Mouse (Mus musculus): ENCODE results near the gene Trak1.
"Not testable (repeated sequence)": the region's sequence is repeated elsewhere in the genome, so short reads cannot be mapped to it uniquely, and the experiment has no call there.

Trak1 gene

DNA sequence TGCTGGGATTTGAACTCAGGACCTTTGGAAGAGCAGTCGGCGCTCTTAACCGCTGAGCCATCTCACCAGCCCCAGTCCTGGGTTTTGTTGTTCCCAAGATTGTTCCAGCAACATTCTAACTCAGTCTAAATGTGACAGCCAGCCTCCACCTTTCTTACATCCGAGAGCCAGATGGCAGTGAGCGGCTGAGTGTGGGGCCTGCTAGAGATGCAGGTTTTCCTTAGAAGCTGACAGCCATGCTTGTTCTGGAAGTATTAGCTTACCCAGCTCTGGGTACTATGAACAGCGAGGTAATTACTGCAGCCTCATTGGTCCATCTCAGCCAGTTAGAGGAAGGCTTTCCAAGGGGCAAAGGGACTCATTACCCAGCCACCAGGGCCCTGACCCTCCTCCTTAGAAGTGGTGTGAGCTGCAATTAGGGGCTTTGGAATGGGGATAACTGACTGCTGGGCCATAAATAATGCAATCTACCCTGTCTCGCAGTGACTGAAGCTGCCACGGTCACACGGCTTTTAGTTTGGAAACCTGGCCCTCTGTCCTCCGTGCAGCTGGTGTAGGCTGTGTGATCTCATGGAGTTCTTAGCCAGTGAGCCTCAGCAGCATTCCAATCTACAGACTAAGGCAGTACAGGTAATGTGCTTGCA, 22.1 kb downstream of the Trak1 start:
- DNase-seq (ENCODE audit: low read depth, low spot score) = no peak

GRCm38 (mm10) chr9:121320433-121320832, 23.1 kb downstream of the Trak1 start:
- DNase-seq (ENCODE audit: low read depth, low spot score) = no peak

- DNase-seq (ENCODE audit: low read depth, low spot score) = no peak
Measured at GRCm38 (mm10) chr9:121321118-121321517, 23.8 kb downstream of the Trak1 start.

GRCm38 (mm10) chr9:121322034-121322433, 24.7 kb downstream of the Trak1 start:
- no peak for DNase-seq (ENCODE audit: low read depth, low spot score)

GRCm38 (mm10) chr9:121328342-121328741, 31.0 kb downstream of the Trak1 start:
- DNase-seq (ENCODE audit: low read depth, low spot score) = not testable (repeated sequence)

DNA sequence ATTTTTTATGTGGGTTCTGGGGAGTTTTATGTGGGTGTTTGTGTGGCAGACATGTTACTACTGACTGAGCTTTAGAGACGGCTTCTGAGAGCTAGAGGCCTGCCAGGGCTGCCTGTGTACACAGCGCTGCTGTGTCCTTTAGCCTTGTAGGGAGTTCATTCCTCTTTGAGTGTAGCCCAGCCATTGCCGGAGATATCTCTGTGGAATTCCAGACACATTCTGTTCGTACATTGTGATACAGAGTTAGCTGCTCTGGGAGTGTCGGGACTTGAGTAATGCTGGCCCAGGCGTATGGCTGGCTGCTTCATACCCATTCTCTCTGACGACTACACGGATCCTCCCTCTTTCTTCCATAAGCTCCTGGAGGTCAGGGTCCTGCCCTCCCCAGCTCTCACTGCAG, 31.9 kb downstream of the Trak1 start:
- DNase-seq (ENCODE audit: low read depth, low spot score) = no peak

- DNase-seq (ENCODE audit: low read depth, low spot score) = no peak
Measured at GRCm38 (mm10) chr9:121330065-121330464, 32.8 kb downstream of the Trak1 start.

DNA sequence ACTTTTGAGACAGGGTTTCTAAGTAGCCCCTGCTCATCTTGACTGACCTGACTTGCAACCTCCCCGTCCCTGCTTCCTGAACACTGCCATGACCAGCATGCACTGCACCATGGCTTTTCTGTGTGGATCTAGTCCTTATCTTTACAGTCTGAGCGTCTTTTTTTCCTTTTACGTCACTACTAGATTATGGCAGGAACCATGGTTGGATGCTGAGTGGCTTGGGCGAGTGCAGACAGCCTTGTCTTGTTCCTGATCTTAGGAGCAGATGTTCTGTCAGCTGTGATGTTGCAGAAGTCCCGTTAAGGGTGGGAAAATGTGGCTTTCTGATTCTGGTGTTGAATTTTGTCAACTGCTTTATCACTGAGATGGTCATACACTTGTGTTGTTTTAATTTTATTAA, 34.1 kb downstream of the Trak1 start:
- no peak for DNase-seq (ENCODE audit: low read depth, low spot score)

DNA sequence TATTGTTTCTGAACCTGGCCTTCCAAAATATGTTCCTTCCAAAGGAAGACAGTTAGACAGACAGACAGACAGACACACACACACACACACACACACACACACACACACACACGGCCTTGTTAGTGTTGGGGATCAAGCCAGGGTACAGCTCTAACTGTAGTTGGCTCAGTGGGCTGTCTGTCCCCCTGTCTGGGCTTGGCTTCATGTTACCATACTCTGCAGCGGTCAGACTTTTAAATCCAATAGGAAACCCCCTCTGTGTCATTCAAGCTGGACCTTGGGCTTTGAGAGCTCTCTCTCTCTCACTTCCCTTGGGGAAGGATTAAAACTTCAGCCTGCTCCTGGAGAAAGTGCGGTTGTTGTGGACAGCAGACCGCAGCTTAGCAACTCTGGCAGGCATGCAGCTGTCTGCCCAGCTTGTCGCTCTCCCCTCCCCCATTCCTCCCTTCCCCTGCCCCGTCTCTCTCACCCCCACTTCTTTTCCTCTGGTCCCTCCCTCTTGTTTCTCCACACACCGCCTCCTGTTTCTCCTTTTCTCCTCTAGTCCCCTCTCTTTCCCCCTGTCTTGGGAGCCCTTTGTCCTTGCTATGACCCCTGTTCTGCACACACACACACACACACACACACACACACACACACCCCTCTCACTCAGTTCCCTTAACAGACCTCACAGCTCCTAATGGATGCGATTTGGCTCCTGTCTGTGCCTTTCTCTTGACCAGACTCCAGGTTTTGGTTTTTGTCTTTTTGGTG, 34.8 kb downstream of the Trak1 start:
- no peak for DNase-seq (ENCODE audit: low read depth, low spot score)

GRCm38 (mm10) chr9:121333559-121333958, 36.3 kb downstream of the Trak1 start:
- DNase-seq (ENCODE audit: low read depth, low spot score) = no peak

DNA sequence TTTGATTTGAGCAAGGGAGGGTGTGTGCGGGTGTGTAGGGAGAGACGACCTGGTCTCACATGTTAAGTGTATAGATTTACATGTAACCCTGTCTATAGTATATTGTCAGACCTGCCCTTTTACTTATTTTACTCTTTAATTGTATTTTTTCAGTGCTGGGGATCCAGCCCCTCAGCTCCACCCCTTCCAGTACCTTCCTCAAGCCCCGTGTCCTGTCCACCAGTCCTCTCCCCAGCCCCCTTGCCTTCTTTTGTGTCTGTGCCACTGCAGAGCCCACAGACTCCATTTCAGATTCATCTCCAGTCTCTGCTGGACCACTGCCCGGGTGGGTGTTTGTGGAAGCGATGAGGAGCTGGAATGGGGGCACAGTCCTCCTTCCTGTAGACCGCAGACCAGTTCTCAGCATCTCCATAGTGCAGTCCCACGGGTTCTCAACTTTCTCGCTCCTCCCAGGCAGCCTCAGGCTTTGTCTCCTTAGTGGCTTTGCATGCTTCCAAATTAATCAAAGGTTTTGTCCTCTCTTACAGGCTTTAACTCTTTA, 37.1 kb downstream of the Trak1 start:
- no peak for DNase-seq (ENCODE audit: low read depth, low spot score)

- no peak for DNase-seq (ENCODE audit: low read depth, low spot score)
Measured at GRCm38 (mm10) chr9:121335568-121335967, 38.3 kb downstream of the Trak1 start.

DNA sequence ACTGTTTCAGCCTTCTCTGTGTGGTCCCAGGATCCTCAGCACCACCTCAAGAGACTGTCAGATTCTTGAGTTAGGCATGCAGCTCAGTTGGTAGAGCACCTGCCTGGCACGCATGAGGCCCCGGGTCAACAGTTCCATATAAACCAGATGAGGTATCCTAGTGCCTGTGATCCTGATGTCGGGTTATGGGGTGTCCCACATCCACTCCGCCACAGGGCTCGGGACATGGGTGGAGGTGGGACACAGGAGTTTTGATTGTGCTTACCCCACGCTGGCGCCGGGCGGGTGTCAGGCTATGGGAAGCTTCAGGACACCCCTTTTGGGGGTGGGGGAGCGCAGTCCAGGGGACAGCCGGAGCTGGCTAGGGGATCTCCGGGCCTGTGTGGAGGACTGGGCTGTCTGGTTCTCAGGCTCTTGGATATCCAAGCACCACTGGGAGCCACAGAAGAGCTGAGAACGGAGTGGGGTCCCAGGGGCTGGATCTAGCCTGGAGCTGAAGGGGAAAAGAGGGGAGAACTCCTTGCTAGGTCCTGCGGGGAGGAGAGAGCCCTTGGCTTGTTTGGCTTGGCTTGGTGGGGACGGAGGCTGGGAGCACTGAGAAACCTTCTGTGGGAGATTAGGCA, 39.1 kb downstream of the Trak1 start:
- DNase-seq (ENCODE audit: low read depth, low spot score) = no peak

GRCm38 (mm10) chr9:121337216-121337937, 40.1 kb downstream of the Trak1 start:
- DNase-seq (ENCODE audit: low read depth, low spot score) = no peak

GRCm38 (mm10) chr9:121337938-121338289, 40.6 kb downstream of the Trak1 start:
- no peak for DNase-seq (ENCODE audit: low read depth, low spot score)

DNA sequence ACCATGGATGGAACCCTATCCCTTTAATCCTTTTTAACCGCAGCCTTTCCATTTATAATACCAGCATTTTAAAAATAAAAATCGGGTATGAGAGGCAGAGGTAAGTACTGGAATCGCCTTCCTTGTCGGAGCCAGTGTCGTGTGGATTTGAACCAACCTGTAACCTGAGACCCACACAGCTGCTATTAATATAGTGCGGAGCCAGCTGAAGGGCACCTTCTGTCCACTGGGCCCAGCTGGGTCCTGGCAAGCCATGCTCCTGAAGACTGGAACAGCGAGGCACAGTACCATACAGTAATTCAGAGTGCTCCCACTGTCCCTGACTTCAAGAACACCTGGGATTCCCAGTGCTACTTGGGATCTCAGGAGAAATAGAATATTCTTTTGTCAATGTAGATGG, 44.5 kb downstream of the Trak1 start:
- no peak for DNase-seq (ENCODE audit: low read depth, low spot score)

GRCm38 (mm10) chr9:121342510-121343110, 45.3 kb downstream of the Trak1 start:
- no peak for DNase-seq (ENCODE audit: low read depth, low spot score)

DNA sequence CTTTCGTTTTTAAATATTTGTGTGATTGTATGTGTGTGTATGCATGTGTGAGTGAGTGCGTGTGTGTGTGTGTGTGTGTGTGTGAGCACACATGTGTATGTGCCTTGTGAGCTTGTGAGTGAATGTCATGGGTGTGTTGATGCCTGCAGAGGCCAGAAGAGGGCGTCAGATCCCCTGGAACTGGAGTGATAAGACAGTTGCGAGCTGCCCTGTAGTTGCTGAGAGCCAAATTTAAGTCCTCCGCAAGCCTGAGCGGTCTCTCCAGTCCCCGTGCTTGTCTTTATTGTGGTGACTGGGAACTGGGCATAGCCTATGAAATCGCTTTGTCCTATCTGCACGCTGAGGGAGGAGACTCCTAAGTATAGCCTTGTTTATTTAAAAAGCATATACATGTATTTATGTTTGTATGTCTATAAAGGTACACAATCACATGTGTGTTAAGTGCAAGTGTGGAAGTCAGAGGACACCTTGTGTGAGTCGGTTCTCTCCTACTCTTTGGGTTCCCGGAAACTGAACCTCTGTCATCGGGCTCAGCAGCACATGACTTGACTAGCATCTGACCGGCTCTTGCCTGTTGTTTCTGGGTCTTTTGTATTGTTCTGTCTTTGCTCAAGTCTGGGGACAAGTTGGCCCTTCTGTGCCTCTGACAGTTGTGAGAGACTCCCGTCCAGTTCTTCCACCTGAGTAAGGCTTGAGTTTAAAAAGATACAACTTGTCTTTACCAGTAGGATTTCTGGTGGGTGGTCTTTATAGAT, 46.0 kb downstream of the Trak1 start:
- no peak for DNase-seq (ENCODE audit: low read depth, low spot score)

DNA sequence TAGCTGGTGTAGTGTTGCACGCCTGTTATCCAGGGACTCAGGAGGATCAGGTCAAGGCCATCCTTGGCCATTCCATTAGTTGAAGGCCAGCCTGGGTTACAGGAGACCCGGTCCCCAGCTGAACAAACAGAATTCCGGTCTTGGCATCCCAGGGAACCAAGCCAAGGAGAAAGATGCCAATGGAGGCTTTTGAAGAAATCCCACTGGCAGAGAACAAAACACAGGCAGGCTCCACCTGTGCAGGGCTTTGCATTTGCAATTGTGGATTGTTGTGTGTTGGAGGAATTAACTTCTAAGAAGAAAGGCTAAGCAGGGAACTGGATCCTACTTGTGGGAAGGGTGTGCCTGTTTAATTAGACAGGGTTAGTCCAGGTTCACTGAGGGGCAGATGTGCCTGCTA, 47.0 kb downstream of the Trak1 start:
- no peak for DNase-seq (ENCODE audit: low read depth, low spot score)

DNA sequence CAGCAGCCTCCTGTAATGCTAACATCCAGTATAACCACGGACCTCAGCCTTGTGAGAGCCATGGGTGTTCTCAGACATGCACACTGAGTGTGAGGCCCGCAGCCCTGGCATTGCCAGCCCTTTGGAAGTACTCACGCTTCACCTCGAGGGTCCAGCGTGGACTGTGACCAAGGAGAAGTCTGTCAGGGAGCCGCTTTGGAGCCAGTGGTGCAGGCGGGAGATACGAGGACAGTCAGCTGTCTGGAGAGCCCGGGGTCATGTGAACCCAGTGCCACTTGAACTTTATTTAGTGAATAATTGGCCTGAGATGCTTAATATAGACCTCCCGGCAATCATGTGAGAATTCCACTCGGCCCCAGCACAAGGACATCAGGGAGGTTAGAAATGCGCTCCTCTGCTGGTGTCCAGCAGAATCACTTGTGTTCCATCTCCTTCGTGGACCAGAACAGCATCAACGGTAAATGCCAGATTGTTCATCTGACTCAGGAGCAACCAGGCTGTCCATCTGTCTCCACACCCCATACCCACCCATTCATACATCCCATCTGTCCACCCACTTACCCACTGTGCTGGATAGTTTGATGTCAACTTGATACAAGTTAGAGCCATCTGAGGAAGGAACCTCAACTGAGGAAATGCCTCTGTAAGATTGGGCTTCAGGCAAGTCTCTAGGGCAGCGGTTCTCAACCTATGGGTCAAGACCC, 48.3 kb downstream of the Trak1 start:
- no peak for DNase-seq (ENCODE audit: low read depth, low spot score)

Data from A20 (cell line).